Mouse (Mus musculus): ENCODE measurements at regions not wholly inside any gene's neighbourhood (a gene's known extent, or its start where the extent isn't known, plus 50 kb on each side); places are given as distances from the start of the nearest gene placed in this dataset.
A peak's percentile ranks its signal among the peaks of the same experiment; 100 is the strongest.

DNA sequence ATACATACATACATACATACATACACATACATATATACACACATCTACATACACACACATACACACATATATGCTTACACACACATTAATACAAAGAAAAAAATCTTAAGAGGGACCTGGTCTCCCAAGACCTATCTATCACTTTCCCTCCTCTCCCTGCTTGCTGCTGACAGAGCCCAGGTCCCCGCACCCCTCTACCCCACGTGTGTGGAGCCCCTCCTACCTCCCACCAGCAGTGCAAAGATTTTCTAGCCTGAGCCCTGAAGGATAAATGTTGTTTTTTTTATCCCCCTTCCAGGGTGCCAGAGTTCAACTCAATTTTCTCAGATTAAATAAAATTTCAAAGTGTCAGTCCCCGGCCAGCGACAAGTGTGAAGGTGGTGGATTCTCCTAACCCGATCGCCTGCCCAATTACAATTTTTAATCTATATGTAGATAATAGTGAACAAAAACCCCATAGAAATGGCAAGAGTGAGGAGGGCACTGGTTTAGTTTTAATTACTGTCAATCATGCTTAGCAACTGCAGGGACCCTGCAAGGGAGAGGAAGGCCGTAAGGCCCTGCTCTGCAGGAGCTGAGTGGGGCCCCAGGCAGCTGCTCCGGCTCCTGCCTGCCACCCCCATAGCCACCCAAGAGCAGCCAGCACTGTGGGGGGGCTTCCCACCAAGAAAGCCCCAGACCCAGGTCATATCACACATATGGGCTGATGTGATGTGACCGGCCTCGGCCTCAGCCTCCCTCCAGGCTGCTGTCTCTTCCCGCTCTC lies 85.7 kb downstream of the Cryba4 start:
- no peak for DNase-seq (ENCODE audit: low read depth, low spot score)

DNA sequence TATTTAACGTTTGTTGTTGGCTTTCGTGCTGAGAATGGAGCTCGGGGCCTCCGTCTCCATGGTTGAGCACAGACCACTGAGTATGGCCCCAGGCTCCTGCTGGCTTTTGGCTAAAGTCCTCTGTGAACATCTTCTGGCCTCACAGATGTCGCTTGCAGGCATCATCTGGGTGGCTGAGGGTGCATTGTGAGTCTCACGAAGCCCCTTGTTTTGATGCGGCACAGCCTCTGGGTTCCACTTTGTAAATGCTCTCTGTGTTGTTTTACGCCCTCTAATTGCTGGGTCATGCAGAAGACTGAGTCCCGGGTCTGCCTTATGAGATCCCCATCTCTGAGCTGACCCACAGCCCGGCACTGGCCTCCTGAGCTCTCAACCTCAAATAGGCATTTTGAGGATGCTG lies 84.5 kb downstream of the Cryba4 start:
- no peak for DNase-seq (ENCODE audit: low read depth, low spot score)

DNA sequence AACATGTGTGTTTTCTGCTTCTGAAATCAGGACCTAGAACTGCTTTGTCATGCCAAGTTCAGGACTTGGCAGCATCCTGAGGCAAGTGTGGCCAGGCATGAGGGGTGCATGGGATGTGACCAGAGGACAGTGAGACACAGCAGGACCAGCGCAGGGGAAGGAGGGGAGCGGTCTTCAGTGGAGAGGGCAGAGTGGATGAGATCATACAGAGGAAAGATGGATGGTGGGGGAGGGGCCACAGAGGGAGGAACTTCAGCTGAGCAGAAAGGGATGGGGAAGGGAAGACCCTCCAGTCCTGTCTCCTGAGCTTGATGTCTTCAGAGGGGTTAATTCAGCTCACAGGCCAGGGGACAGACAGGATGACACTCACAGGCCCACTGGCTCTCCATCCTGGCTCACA lies 81.0 kb downstream of the Cryba4 start:
- DNase-seq (ENCODE audit: low read depth, low spot score): no peak

DNA sequence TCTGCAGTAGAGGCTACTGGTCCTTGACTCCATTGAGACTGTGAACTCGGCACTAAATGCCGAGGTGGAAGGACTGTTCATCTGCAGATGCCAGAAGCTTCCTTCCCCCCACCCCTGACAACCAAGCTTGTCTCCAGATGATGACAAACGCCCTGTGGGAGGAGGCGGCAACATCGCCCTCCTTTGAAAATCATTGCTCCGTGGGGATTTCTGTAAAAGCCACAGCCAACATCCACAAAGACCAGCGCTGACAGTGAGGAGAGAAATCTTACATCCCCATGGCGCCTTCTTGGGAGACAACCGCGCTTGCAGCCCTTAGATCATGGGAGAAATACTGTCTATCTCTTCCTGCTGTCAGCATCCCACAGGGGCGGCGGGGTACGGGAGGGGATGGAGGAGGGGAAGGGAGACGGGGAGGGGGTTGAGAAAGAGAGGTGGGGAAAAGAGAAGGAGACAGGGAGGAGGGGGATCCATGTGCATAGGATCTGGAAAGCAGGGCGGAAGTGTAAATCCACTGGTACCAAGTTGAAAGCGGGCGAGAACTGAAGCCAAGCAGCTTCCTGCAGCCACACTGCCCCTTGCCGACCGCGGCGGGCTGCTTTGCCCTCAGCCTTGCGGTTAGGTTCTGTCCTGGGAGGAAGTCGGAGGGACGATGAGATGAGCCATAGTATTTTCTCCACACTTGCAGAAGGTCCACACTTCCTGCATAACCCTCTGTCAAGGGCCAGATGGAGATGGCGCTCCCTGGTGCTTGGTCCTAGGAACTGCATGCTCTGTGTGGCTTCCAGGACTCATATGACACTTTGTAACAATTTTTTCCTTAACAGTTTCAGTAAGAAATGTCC lies 72.9 kb downstream of the Cryba4 start:
- peak; percentile 78 for DNase-seq (ENCODE audit: low read depth, low spot score)

DNA sequence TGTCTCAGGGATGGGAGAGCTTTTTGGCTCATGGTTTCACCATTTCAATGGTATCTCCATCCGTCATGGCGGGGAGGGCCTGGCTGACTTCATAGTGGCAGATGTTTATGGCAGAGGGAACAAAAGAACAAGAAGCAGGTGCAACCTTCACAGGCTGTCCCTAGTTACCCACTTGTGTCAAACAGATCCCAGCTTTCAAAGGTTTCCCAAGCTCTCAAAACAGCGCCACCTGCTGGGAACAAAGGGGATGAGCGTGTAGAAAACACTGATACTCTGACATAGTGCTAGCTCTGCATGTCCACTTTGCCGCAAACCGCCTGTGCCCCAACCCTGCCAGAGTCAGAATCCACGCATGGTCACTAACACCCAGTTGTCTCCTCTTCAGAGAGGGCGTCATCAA lies 69.5 kb downstream of the Cryba4 start:
- DNase-seq (ENCODE audit: low read depth, low spot score): peak; percentile 65

DNA sequence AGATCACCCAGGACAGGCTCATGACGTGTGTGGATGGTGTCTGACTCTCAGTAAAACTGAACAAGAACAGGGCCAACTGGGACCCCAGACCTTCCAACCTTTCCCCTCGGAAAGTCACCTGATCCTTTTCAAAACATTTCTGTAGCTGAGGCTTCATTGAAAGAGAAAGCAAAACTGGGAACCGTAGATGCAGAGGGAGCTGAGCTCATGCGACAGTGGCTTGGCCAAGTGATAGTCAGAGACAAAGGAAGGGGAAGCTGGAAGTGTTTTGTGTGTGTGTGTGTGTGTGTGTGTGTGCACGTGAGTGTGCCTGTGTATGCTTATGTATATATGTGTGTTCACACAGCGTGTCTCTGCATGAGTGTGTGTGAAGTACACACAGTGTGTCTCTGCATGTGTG lies 56.7 kb downstream of the Cryba4 start:
- DNase-seq (ENCODE audit: low read depth, low spot score): no peak

All from ES-CJ7 (cell line).